8 mouse cellular contexts compared by ENCODE assay signal in genomic region chr5:33335273-33335976, GRCm38 (mm10). TPM values are rescaled to one million over a fixed set of nuclear protein-coding genes. Genes with fewer than 3 reads are reported as not detected.
DNase-seq lines count a peak whose midpoint lies in the region; ATAC-seq lines count a peak whose summit lies in the region.

Gene Maea (plus strand): TSS chr5:33335509.

- peak within 1 kb of the TSS; percentile 83 for H3K4me2 ChIP-seq in forebrain, embryonic 14.5 days (ENCODE audit: low read length)
- peak within 1 kb of the TSS; percentile 76 for H3K4me2 ChIP-seq in neural tube, embryonic 15.5 days

- peak; percentile 100 for ATAC-seq in forebrain, embryonic 14.5 days
- ATAC-seq in neural tube, embryonic 15.5 days (ENCODE audit: low FRiP score): peak; percentile 100

- H3K4me3 ChIP-seq in forebrain, embryonic 14.5 days (ENCODE audit: low read depth, low read length): peak within 1 kb of the TSS; percentile 99
- H3K4me3 ChIP-seq in neural tube, embryonic 15.5 days (replicated peaks): peak within 1 kb of the TSS; percentile 100

- under 1% methylated on average over 63 of the region's 71 CpGs for WGBS in forebrain, embryonic 14.5 days
- under 1% methylated on average over 68 of the region's 71 CpGs for WGBS in neural tube, embryonic 15.5 days

- intact Hi-C loops in heart, postnatal 14 days (cut with DNase I): loop anchor here (2.0 kb wide), 2 partner anchors 37 to 61 kb away; partner anchors contain the start of gene Ctbp1

- no peaks in the 10 kb centered on the region for H3K27me3 ChIP-seq in forebrain, embryonic 14.5 days (replicated peaks; ENCODE audit: control insufficient read depth, insufficient read depth, low read length)
- H3K27me3 ChIP-seq in neural tube, embryonic 15.5 days (replicated peaks): no peaks in the 10 kb centered on the region

- H3K4me1 ChIP-seq in forebrain, embryonic 14.5 days (ENCODE audit: control insufficient read depth, insufficient read depth, low read length): peaks cover 12% of the 10 kb centered on the region
- H3K4me1 ChIP-seq in neural tube, embryonic 15.5 days: peaks cover 23% of the 10 kb centered on the region

- H3K9me3 ChIP-seq in forebrain, embryonic 14.5 days (replicated peaks; ENCODE audit: control insufficient read depth, low read length): no peaks in the 10 kb centered on the region
- no peaks in the 10 kb centered on the region for H3K9me3 ChIP-seq in neural tube, embryonic 15.5 days (replicated peaks)

- H3K27ac ChIP-seq in forebrain, embryonic 14.5 days (ENCODE audit: low read depth, low read length): peak within 1 kb of the TSS; percentile 86
- H3K27ac ChIP-seq in neural tube, embryonic 15.5 days (replicated peaks): peak within 1 kb of the TSS; percentile 88

- peaks cover 4% of the 10 kb centered on the region; the same call in 1 of the 2 replicates for H3K36me3 ChIP-seq in forebrain, embryonic 14.5 days (ENCODE audit: control insufficient read depth, insufficient read depth, low read length)
- H3K36me3 ChIP-seq in neural tube, embryonic 15.5 days: no peaks in the 10 kb centered on the region

- peak; percentile 97 for DNase-seq in ES-CJ7 (ENCODE audit: low read depth, low spot score)
- DNase-seq in cerebellum, adult 11 months: peak; percentile 95
- DNase-seq in forebrain, embryonic 14.5 days (ENCODE audit: low spot score): peak; percentile 99
- DNase-seq in heart, postnatal 14 days: peak; percentile 94 to 95
- DNase-seq in layer of hippocampus, adult 11-12 months (ENCODE audit: low spot score): peak; percentile 97
- DNase-seq in lung, adult 18-20 months: peak; percentile 98
- DNase-seq in testis, postnatal 14 days (ENCODE audit: low spot score): peak; percentile 99

- H3K9ac ChIP-seq in forebrain, embryonic 14.5 days (ENCODE audit: low read length): peak within 1 kb of the TSS; percentile 93
- H3K9ac ChIP-seq in neural tube, embryonic 15.5 days (replicated peaks): peak within 1 kb of the TSS; percentile 98

RNA-seq across cellular contexts. Expression of gene Maea, which starts in this region (rescaled TPM):
- polyA plus RNA-seq in forebrain, embryonic 14.5 days (2014; fragmentation: Nextera tagmentation; extraction: Ambion mirVana): 122 TPM in 2 replicates
- 10 to 100 TPM; 87.9 to 99.3 TPM for total RNA-seq in heart, postnatal 14 days (2021)
- 126 and 128 TPM in 2 replicates for polyA plus RNA-seq in neural tube, embryonic 15.5 days (2015; fragmentation: Nextera tagmentation; extraction: Ambion mirVana)

Comparison
In these comparisons a context has a peak if more than half of its experiments do, and no peak if none do; other contexts are left out.
1. Peak in every context shown above with its lines: DNase-seq, ATAC-seq, H3K4me3 ChIP-seq and H3K27ac ChIP-seq.